Mouse (Mus musculus) ES-E14 (cell line): ENCODE measurements around the gene Zfp423. TPM values are rescaled to one million over a fixed set of nuclear protein-coding genes. Genes with fewer than 3 reads are reported as not detected.

Experiments
- DNase-seq: peaks from one replicate; pipeline ENCODE4 v3.0.0-alpha.2; 2013; ENCODE audit warnings: low read depth, low spot score
- H3K27ac ChIP-seq: 2 replicates; pipeline ENCODE4 v1.5.1; 2012; ENCODE audit warnings: low read depth, mild to moderate bottlenecking, low read length, moderate library complexity, mixed read lengths; ENCODE audit not compliant: poor library complexity, insufficient read depth, severe bottlenecking
- H3K36me3 ChIP-seq: 2 replicates; pipeline ENCODE4 v1.6.1; 2012; ENCODE audit warnings: mild to moderate bottlenecking, low read length, moderate library complexity, mixed read lengths; ENCODE audit not compliant: control insufficient read depth, poor library complexity, insufficient read depth, severe bottlenecking
- H3K4me1 ChIP-seq, 2 experiments: fragments of 150-350 bp in 1 of 2; sonication (generic) in 1 of 2; 2 replicates each; pipeline ENCODE4 v1.6.1; 2012; ENCODE audit warnings: low read length in 2 of 2, mild to moderate bottlenecking in 1 of 2, mixed read lengths in 1 of 2; ENCODE audit not compliant: control insufficient read depth in 2 of 2, insufficient read depth in 2 of 2, poor library complexity in 1 of 2
- H3K4me3 ChIP-seq, 2 experiments: fragments of 150-350 bp in 1 of 2; sonication (generic) in 1 of 2; 2 replicates each; pipeline ENCODE4 v1.5.1; 2012; ENCODE audit warnings: low read length in 2 of 2, low read depth in 1 of 2, mild to moderate bottlenecking in 1 of 2, mixed read lengths in 1 of 2; ENCODE audit not compliant: insufficient read depth in 1 of 2, poor library complexity in 1 of 2, severe bottlenecking in 1 of 2
- H3K9ac ChIP-seq: 2 replicates; pipeline ENCODE4 v1.6.1; 2012; ENCODE audit warnings: low read depth, mild to moderate bottlenecking, low read length, mixed read lengths; ENCODE audit not compliant: poor library complexity, insufficient read depth, severe bottlenecking
- H3K9me3 ChIP-seq: fragments of 150-350 bp; sonication (generic); 2 replicates; pipeline ENCODE4 v1.6.1; 2012; ENCODE audit warnings: low read depth, mild to moderate bottlenecking, low read length; ENCODE audit not compliant: control insufficient read depth, insufficient read depth
- CHD2 ChIP-seq: IDR thresholded peaks from 2 replicates; pipeline ENCODE4 v1.6.1; 2014; ENCODE audit warnings: mild to moderate bottlenecking, low read depth, low read length, inconsistent platforms
- HCFC1 ChIP-seq: IDR thresholded peaks from 2 replicates; pipeline ENCODE4 v1.6.1; 2012; ENCODE audit warnings: low read length, inconsistent platforms, borderline replicate concordance; ENCODE audit not compliant: insufficient read depth
- MAFK ChIP-seq: IDR thresholded peaks from 2 replicates; pipeline ENCODE4 v1.6.1; 2014; ENCODE audit warnings: mild to moderate bottlenecking, low read depth, low read length, inconsistent platforms; ENCODE audit not compliant: insufficient read depth
- ZC3H11A ChIP-seq: IDR thresholded peaks from 2 replicates; pipeline ENCODE4 v1.6.1; 2012; ENCODE audit warnings: low read depth, mild to moderate bottlenecking, inconsistent platforms, low read length, borderline replicate concordance
- ZNF384 ChIP-seq: IDR thresholded peaks from 2 replicates; pipeline ENCODE4 v1.6.1; 2012; ENCODE audit warnings: low read depth, low read length, inconsistent platforms
- in situ Hi-C, 2 experiments: fragments of 600-800 bp; cut with MboI; formaldehyde crosslinking; loops; one replicate each; pipeline ENCODE4 v1.15.1; 2025; ENCODE audit warnings: low sequenced_read_pairs in 2 of 2, inconsistent platforms in 1 of 2; ENCODE audit not compliant: unreplicated experiment in 2 of 2
- total RNA-seq: library from RNA; depleted of rRNA; stranded (reverse); fragments of 300-350 nt; gene quantifications from 2 replicates; pipeline ENCODE4 v1.2.3, GENCODE M21; 2012

The Zfp423 gene
- total RNA-seq, 1 experiment, result 23.2 TPM

DNA sequence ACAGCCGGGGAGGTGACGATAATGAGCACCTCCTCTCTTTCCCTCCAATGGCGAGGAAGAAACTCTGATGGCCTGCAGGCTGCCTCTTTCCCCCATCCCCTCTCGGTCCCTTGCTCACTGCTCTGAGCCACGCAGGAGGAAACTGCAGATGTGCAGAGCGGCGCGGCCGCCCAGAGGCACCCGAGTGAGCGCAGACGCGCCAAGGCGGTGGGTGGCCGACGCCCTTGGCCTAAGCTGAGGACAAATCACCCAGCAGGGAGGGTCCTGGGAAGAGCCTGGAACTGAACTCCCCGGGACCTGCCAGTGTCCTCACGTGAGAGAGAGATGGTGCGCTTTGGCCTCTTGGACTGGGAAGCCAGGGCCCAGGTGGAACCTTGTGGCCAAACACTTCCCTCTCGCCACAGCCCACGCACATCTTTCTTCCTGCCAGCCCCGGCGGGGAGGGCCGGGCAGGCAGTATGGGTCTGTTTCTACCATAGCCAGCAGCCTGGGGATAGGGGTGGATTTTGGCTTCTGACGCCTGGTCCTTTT lies 296.5 kb downstream of the Zfp423 start:
- Histone ChIP-seq H3K9me3 (no peaks in the 10 kb centered on the region), H3K27ac (no peak overlapping the region), H3K9ac (peak overlapping the region; percentile 50), H3K4me3 (peak overlapping the region; percentile 51 to 62), H3K36me3 (peaks cover 2% of the 10 kb centered on the region; the same call in 1 of the 2 replicates), H3K4me1 (peaks cover 0 to 12% of the 10 kb centered on the region in 2 experiments; a peak in 1 of 4 replicates)
- TF ChIP-seq MAFK (no peak), ZC3H11A (no peak), CHD2 (no peak), ZNF384 (no peak), HCFC1 (no peak)
- in situ Hi-C loops, result no loop called here
- DNase-seq, result peak; percentile 37

DNA sequence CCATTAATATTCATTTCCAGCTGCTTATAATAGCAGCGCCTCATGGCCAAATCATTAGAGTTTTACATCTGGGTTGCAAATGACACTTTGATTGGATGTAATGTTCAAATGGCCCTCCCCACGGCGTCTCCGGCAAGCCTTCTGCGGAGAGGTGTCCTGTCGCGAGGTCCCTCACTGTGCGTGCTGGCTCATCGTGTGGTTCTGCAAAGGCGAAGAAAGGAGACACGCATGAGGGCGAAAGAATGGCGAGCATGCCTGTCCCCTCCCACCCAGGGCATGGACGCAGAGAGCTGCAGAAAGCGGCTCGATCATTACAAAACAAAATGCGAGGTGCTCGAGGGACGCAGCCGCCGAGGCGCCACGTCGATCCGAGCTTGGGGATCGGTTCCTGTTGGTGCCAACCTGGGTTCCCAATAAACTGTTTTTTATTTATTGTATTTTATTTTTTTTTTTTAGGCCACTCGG lies 297.1 kb downstream of the Zfp423 start:
- no peak overlapping the region for H3K27ac ChIP-seq
- H3K9me3 ChIP-seq, result no peaks in the 10 kb centered on the region
- no peak for DNase-seq
- peak overlapping the region; percentile 51 to 62; a peak in 3 of 4 replicates for H3K4me3 ChIP-seq
- H3K9ac ChIP-seq, result peak overlapping the region; percentile 35; the same call in 1 of the 2 replicates
- TF ChIP-seq ZNF384 (no peak), CHD2 (no peak), MAFK (no peak), ZC3H11A (no peak), HCFC1 (no peak)
- in situ Hi-C loops, result no loop called here
- peaks cover 0 to 12% of the 10 kb centered on the region in 2 experiments; a peak in 1 of 4 replicates for H3K4me1 ChIP-seq
- H3K36me3 ChIP-seq, result peaks cover 2% of the 10 kb centered on the region; the same call in 1 of the 2 replicates

- TF ChIP-seq HCFC1 (no peak), ZC3H11A (no peak), MAFK (no peak), ZNF384 (no peak), CHD2 (no peak)
- Histone ChIP-seq H3K4me3 (peak overlapping the region; percentile 7 to 35; a peak in 3 of 4 replicates), H3K9me3 (no peaks in the 10 kb centered on the region), H3K27ac (peak overlapping the region; percentile 7; the same call in 1 of the 2 replicates), H3K9ac (peak overlapping the region; percentile 18), H3K36me3 (peaks cover 1% of the 10 kb centered on the region; the same call in 1 of the 2 replicates), H3K4me1 (peaks cover 0 to 12% of the 10 kb centered on the region in 2 experiments; a peak in 1 of 4 replicates)
- in situ Hi-C loops, result no loop called here
- DNase-seq, result no peak
Observed at GRCm38 (mm10) chr8:87660916-87661910, 298.2 kb downstream of the Zfp423 start.

- Histone ChIP-seq H3K27ac (no peak overlapping the region), H3K4me3 (peak overlapping the region; percentile 23 to 43; a peak in 3 of 4 replicates), H3K36me3 (no peaks in the 10 kb centered on the region), H3K9ac (peak overlapping the region; percentile 2; the same call in 1 of the 2 replicates), H3K4me1 (peaks cover 0 to 14% of the 10 kb centered on the region in 2 experiments; a peak in 2 of 4 replicates), H3K9me3 (no peaks in the 10 kb centered on the region)
- TF ChIP-seq ZC3H11A, result no peak
- TF ChIP-seq CHD2, result no peak
- TF ChIP-seq ZNF384, result no peak
- TF ChIP-seq MAFK, result no peak
- TF ChIP-seq HCFC1, result no peak
- DNase-seq, result no peak
- in situ Hi-C loops, result no loop called here
Observed at GRCm38 (mm10) chr8:87660029-87660915, 299.1 kb downstream of the Zfp423 start.
